Mouse (Mus musculus) layer of hippocampus, postnatal 14 days (tissue): ENCODE measurements at regions not wholly inside any gene's neighbourhood (a gene's known extent, or its start where the extent isn't known, plus 50 kb on each side); places are given as distances from the start of the nearest gene placed in this dataset.
A peak's percentile ranks its signal among the peaks of the same experiment; 100 is the strongest.

Source experiments
- DNase-seq, 2 experiments: peaks; one replicate each; pipeline ENCODE4 v3.0.0; 2021 to 2022; ENCODE audit warnings: low spot score in 2 of 2, mixed read lengths in 1 of 2

DNA sequence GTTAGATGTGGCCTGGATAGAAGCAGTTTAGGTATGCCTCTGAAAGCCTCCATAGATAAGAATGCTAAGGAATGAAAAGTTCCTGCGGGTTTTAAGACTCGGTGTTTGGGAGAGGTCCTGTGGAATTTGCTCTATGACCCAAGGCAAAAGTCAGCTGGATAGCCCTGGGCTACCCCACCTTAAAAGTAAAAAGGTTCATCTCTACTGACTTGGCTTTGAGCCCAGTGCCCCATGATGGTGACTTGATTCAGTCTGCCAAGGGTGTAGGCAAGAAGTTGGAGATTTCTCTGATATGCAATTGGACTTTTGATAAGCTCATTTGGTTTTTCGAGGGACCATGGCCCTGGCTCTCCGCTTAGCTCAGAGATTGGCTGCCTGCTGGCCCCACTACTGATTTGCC lies 78.8 kb upstream of the Herc3 start:
- no peak for DNase-seq

DNA sequence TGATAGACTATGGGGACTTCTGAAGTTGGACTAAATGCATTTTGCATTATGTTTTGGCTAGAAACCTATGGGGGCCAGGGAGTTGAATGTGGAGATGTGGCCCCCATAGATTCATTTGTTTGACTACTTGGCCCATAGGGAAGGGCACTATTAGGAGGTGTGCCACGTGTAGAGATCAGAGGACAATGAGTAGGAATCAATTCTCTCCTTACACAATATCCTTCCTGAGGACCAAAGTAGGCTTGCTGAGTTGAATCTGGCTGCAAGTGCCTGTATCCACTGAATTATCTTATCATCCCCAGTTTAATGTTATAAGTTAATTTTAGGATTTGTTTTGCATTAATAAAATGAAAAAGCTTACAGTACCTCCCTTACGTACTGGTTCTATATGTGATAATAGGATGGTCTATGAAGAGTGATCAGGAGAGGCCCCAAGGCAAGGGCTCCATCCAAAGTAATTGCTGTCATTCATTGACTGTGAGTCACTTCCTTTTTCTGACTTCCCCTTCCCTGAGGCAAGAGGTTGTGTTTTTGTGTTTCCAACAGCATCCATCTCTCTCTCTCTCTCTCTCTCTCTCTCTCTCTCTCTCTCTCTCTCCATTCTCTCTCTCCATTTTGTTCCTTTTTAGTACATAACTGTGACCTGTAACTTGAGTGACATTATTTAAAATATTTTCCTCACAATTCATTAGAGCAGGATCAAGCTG lies 74.8 kb upstream of the Herc3 start:
- no peak for DNase-seq

GRCm38 (mm10) chr6:58757339-58757738 lies 73.9 kb upstream of the Herc3 start:
- no peak for DNase-seq

DNA sequence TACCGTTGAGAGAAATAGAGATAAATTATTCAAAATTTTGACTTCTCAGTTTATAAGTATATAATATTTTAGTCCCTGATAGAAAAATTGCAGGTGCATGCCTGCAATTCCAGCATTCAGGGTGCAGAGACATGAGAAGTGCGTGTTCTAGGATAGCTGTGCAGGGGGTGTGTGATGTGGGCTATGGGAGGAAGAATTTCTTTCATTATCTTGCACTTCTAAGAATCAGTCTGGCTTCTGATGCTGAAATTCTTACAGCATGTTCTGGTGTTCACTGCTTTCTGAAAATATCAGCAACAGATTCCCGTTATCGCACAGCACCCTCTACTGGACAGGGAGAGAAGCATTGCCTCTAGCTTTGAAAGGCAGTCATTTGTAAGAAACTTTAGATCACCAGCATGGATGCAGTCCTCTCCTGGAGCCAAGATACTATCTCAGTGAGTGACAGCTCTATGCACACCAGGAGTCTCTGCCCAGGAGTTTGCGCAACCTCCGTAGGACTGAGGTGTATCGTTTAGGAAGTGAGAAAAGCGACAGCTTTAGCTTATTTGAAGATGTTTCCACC lies 60.5 kb upstream of the Herc3 start:
- peak; percentile 44 to 68 for DNase-seq

- DNase-seq: peak; percentile 9 to 72
These were observed 59.3 kb upstream of the Herc3 start for GRCm38 (mm10) chr6:58772014-58772413.
